Mouse (Mus musculus) midbrain, embryonic 11.5 days (tissue): Measurements from ENCODE around the gene Cyp4f39. TPM values are rescaled to one million over a fixed set of nuclear protein-coding genes. Genes with fewer than 3 reads are reported as not detected.

ENCODE experiments used
- ATAC-seq: fragments of 200-750 bp; cut with Nextera tagmentation; 2 replicates; pipeline ENCODE4 v1.8.0; 2017; ENCODE audit warnings: moderate TSS enrichment, moderate library complexity; ENCODE audit not compliant: low FRiP score
- DNase-seq: peaks from one replicate; pipeline ENCODE4 v3.0.0; 2015; ENCODE audit warnings: low spot score; ENCODE audit errors: missing footprints
- H3K27ac ChIP-seq: fragments of 300-500 bp; sonication (generic); 2 replicates; pipeline ENCODE4 v1.5.1; 2014; ENCODE audit warnings: low read depth, low read length
- H3K27me3 ChIP-seq: fragments of 300-500 bp; sonication (generic); 2 replicates; pipeline ENCODE4 v1.6.1; 2014; ENCODE audit warnings: mild to moderate bottlenecking, low read length, moderate library complexity, mixed read lengths; ENCODE audit not compliant: control insufficient read depth, insufficient read depth
- H3K36me3 ChIP-seq: fragments of 300-500 bp; sonication (generic); 2 replicates; pipeline ENCODE4 v1.6.1; 2014; ENCODE audit warnings: mild to moderate bottlenecking, low read length, moderate library complexity, mixed read lengths; ENCODE audit not compliant: control insufficient read depth, insufficient read depth
- H3K4me1 ChIP-seq: fragments of 300-500 bp; sonication (generic); 2 replicates; pipeline ENCODE4 v1.6.1; 2014; ENCODE audit warnings: low read length; ENCODE audit not compliant: control insufficient read depth, insufficient read depth
- H3K4me2 ChIP-seq: fragments of 300-500 bp; sonication (generic); 2 replicates; pipeline ENCODE4 v1.6.1; 2014; ENCODE audit warnings: mild to moderate bottlenecking, moderate library complexity
- H3K4me3 ChIP-seq: fragments of 300-500 bp; sonication (generic); 2 replicates; pipeline ENCODE4 v1.5.1; 2014; ENCODE audit warnings: low read depth, low read length
- H3K9ac ChIP-seq: fragments of 300-500 bp; sonication (generic); 2 replicates; pipeline ENCODE4 v1.6.1; 2014; ENCODE audit warnings: low read length
- H3K9me3 ChIP-seq: fragments of 300-500 bp; sonication (generic); 2 replicates; pipeline ENCODE4 v1.6.1; 2016; ENCODE audit warnings: low read length; ENCODE audit not compliant: control insufficient read depth
- WGBS: fragments of 180-500 bp; shearing (Covaris S2); extraction: QIAGEN DNeasy Blood & Tissue Kit; methylation state at CpG from one replicate; pipeline ENCODE4 v1.1.7; 2014; 5-methylcytosine and 5-hydroxymethylcytosine counted together
- polyA plus RNA-seq: library from polyadenylated mRNA; unstranded; fragments of >200 nt; fragmentation: Nextera tagmentation; extraction: Ambion mirVana; gene quantifications from 2 replicates; pipeline ENCODE4 v1.2.1, GENCODE M21; 2014

Cyp4f39 gene
- polyA plus RNA-seq, result 0.26 and 0.42 TPM in 2 replicates

DNA sequence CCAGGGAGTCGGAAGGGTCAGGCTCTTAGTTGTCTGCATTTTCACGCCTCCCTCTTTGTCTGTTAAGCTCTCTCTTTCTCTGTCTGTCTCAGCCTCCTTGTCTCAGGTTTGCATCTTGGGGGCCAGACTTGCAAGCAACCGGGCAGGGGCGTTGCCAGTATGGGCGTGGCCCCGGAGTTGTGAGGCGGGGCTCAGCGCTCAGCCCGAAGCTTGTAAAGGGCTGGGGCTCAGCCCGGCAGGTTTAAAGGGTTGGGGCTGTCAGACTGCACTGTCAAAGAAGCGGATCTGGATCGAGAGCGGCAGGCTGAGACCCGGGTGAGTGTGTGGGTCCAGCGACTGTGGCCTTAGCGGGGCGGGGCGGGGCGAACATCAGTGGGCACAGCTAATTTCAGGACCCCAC lies at the start of gene Cyp4f39:
Cyp4f39 (plus strand) TSS at position 242 of the 400 bp plus-strand sequence.
- peak within 1 kb of the TSS; percentile 37; the same call in 1 of the 2 replicates for H3K9ac ChIP-seq
- 0 out of 2 replicates have a peak, but pooled peaks have one; percentile 61 for ATAC-seq
- no peaks in the 10 kb centered on the region for H3K36me3 ChIP-seq
- H3K4me1 ChIP-seq, result peaks cover 5% of the 10 kb centered on the region; the same call in 1 of the 2 replicates
- peak within 1 kb of the TSS; percentile 27 for H3K4me3 ChIP-seq
- H3K27ac ChIP-seq, result no peak within 1 kb of the TSS
- DNase-seq, result peak; percentile 93
- H3K4me2 ChIP-seq, result peak within 1 kb of the TSS; percentile 58
- no peaks in the 10 kb centered on the region for H3K27me3 ChIP-seq
- under 1% methylated on average over 18 of the region's 19 CpGs for WGBS
- no peaks in the 10 kb centered on the region; the same call in 1 of the 2 replicates for H3K9me3 ChIP-seq

DNA sequence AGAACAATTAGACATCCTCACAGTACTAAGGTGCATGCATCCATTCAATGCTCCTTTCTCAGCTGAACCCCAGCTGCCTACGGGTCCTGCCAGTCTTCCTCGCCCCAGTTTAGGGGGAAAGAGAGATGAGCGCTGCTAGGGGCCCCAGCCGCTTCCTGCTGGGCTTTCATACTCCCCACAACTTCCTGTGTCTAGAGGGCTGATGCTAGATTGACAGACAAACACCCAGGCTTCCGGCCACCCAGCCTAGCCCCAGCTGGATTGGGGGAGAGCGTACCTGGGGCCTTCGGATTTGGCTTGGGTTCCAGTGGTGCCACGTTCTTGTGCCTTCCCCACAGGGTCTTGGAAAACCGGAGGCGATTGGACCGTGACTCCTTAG lies 49.8 kb upstream of the Cyp4f39 start:
- Histone ChIP-seq H3K4me1 (no peaks in the 10 kb centered on the region), H3K36me3 (no peaks in the 10 kb centered on the region), H3K4me2 (no peak overlapping the region), H3K4me3 (no peak overlapping the region), H3K9me3 (no peaks in the 10 kb centered on the region), H3K27ac (no peak overlapping the region), H3K27me3 (peaks cover 5% of the 10 kb centered on the region), H3K9ac (no peak overlapping the region)
- 77% methylated on average over 11 of the region's 11 CpGs for WGBS
- ATAC-seq (no peak), DNase-seq (no peak)

DNA sequence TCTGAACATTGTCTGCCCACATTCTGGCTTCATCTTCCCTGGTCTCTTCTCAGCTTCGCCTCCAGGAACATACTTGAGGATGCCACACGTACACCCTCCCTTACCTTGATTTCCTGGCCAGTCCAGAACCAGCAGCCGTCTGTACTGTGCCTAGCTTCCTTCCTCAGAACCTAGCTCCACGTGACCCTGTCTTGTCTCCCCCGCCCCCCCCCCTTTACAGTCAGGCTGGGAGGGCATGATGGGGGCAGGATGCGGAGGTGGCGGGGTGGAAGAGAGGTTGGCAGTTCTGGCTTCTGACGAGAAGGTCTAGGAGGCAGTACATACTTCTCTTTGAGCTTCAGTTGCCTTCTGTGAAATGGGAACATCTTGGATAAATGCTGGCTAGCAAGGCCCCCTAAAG lies 49.1 kb upstream of the Cyp4f39 start, which contains the start of gene Rasal3:
Rasal3 (minus strand) TSS at position 167 of the 400 bp plus-strand sequence.
- no peak for ATAC-seq
- no peak within 1 kb of the TSS for H3K4me3 ChIP-seq
- DNase-seq, result no peak
- H3K9ac ChIP-seq, result no peak within 1 kb of the TSS
- no peak within 1 kb of the TSS for H3K4me2 ChIP-seq
- WGBS, result 76% methylated on average over 8 of the region's 8 CpGs
- no peak within 1 kb of the TSS for H3K27ac ChIP-seq
- H3K9me3 ChIP-seq, result no peaks in the 10 kb centered on the region
- H3K4me1 ChIP-seq, result no peaks in the 10 kb centered on the region
- no peaks in the 10 kb centered on the region for H3K36me3 ChIP-seq
- H3K27me3 ChIP-seq, result no peaks in the 10 kb centered on the region; the same call in 1 of the 2 replicates

DNA sequence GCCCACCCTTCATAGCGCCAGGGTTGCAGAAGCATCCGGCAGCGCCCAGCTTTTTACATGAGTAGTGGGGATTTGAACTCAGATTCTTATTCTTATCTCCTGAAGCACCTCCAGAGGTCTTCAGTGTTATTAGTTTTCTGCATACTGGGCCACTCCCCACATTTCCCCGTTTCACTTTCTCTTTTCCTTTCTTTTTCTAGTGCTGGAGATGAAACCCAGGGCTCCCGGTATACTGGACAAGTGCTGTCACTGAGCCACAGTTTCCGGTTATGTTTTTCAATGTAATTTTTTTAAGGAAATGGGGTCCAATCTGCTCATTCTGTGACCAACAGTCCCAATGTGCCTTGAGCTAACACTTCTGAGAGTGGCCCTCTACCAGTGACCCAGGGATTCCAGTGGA lies 40.6 kb upstream of the Cyp4f39 start:
- peaks cover 3% of the 10 kb centered on the region; the same call in 1 of the 2 replicates for H3K27me3 ChIP-seq
- no peak overlapping the region for H3K27ac ChIP-seq
- no peaks in the 10 kb centered on the region for H3K36me3 ChIP-seq
- 89% methylated on average over 6 of the region's 6 CpGs for WGBS
- H3K9ac ChIP-seq, result no peak overlapping the region
- no peak for DNase-seq
- no peaks in the 10 kb centered on the region for H3K4me1 ChIP-seq
- H3K9me3 ChIP-seq, result no peaks in the 10 kb centered on the region
- ATAC-seq, result no peak
- H3K4me3 ChIP-seq, result no peak overlapping the region
- H3K4me2 ChIP-seq, result no peak overlapping the region

DNA sequence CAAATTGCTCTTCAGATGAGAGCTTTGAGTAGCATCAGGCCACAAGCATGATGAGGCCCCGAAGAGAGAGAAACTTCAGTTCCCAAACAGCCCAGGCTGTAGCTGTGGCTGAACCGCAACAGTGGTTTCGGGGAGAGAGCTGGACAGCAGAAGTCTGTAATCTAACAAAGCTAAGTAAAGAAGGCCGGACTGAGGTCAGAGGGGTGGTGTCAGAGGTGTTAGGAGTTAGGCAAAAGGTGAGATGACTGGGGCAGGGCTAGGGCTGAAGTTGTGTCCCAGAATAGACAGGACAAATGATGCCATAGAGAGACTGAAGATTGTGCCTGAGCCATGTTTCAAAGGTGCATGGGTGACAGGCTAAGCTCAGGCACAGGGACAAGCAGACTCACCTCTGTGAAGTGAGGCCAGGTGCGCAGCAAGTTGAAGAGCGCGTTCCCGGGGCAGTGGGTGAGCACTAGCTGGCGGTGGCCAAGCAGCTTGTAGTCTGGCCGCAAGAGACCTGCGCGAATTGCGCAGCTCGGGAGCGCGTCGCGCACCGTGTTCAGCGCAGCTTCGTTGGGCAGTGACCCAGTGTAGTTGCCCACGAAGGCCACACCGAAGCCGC lies 37.0 kb upstream of the Cyp4f39 start:
- Histone ChIP-seq H3K27ac (no peak overlapping the region), H3K4me3 (no peak overlapping the region), H3K4me2 (no peak overlapping the region), H3K9me3 (no peaks in the 10 kb centered on the region), H3K27me3 (peaks cover 3% of the 10 kb centered on the region; the same call in 1 of the 2 replicates), H3K4me1 (no peaks in the 10 kb centered on the region), H3K36me3 (no peaks in the 10 kb centered on the region), H3K9ac (no peak overlapping the region)
- DNase-seq (no peak), ATAC-seq (no peak)
- WGBS, result 47% methylated on average over 24 of the region's 24 CpGs

DNA sequence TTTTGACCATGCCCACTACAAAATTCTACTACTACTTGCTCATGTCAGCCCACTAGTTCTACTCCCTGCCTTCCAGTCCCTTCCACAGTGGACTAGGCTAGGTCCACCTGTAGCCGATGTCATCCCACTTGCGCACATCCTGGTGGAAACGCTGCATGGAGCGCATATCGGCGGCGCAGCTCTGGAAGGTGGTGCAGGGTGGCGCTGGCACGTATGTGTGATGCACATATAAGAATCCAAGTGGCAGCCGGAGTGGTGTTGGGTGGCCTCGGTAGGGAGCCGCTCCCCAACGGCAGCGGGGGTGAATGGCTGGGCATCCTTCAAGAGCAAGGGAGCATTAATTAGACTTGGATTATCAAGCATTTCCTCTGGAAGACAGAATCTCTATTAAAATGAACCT lies 35.8 kb upstream of the Cyp4f39 start:
- H3K27ac ChIP-seq, result no peak overlapping the region
- no peaks in the 10 kb centered on the region for H3K9me3 ChIP-seq
- no peak overlapping the region for H3K9ac ChIP-seq
- H3K4me3 ChIP-seq, result no peak overlapping the region
- no peak overlapping the region for H3K4me2 ChIP-seq
- no peak for ATAC-seq
- H3K4me1 ChIP-seq, result no peaks in the 10 kb centered on the region
- 92% methylated on average over 14 of the region's 14 CpGs for WGBS
- peaks cover 3% of the 10 kb centered on the region; the same call in 1 of the 2 replicates for H3K27me3 ChIP-seq
- H3K36me3 ChIP-seq, result no peaks in the 10 kb centered on the region
- DNase-seq, result no peak

DNA sequence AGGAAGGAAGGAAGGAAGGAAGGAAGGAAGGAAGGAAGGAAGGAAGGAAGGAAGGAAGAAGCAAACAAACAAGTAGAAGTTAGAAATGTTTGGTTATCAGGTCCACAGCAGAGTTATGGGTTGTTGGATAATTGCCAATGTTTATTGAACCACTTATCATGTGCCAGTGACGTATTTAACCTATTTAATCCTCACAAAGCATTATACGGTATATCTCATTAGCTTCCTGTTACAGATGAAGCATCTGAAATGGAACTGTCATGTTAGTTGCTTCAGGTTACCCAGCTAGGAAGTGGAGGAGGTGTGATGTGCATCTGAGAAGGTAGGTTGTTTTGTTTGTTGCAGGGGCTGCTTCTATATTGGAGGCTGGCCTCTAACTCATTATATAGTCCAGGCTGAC lies 32.5 kb upstream of the Cyp4f39 start:
- H3K9ac ChIP-seq, result no peak overlapping the region
- ATAC-seq, result no peak
- DNase-seq, result no peak
- no peak overlapping the region for H3K4me2 ChIP-seq
- WGBS, result 73% methylated on average over 2 of the region's 2 CpGs
- peaks cover 3% of the 10 kb centered on the region; the same call in 1 of the 2 replicates for H3K27me3 ChIP-seq
- H3K4me1 ChIP-seq, result no peaks in the 10 kb centered on the region
- no peak overlapping the region for H3K4me3 ChIP-seq
- H3K9me3 ChIP-seq, result no peaks in the 10 kb centered on the region
- no peaks in the 10 kb centered on the region for H3K36me3 ChIP-seq
- H3K27ac ChIP-seq, result no peak overlapping the region

DNA sequence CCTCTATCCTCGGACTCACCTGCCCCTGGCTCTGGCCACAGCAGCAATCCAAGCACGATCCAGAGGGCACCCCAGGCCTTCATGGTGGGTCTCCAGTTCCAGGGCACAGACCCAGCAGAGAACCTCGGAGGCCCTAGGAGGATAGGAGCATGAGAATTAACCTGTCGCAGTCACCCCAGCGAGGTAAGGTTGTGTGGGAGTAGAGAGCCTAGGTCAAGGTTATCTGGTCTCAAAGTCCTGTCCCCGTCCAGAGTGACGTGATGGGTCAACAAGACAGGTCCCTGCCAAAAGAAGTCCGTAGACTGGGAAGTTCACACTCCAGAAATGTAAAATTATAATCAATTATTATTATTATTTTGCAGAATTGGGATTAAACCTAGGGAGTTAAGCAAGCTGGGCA lies 31.7 kb upstream of the Cyp4f39 start:
- peaks cover 1% of the 10 kb centered on the region; the same call in 1 of the 2 replicates for H3K27me3 ChIP-seq
- DNase-seq, result no peak
- no peak overlapping the region for H3K4me2 ChIP-seq
- ATAC-seq, result no peak
- no peak overlapping the region for H3K9ac ChIP-seq
- WGBS, result 84% methylated on average over 8 of the region's 8 CpGs
- H3K36me3 ChIP-seq, result no peaks in the 10 kb centered on the region
- H3K9me3 ChIP-seq, result no peaks in the 10 kb centered on the region
- no peak overlapping the region for H3K4me3 ChIP-seq
- H3K4me1 ChIP-seq, result no peaks in the 10 kb centered on the region
- no peak overlapping the region for H3K27ac ChIP-seq

DNA sequence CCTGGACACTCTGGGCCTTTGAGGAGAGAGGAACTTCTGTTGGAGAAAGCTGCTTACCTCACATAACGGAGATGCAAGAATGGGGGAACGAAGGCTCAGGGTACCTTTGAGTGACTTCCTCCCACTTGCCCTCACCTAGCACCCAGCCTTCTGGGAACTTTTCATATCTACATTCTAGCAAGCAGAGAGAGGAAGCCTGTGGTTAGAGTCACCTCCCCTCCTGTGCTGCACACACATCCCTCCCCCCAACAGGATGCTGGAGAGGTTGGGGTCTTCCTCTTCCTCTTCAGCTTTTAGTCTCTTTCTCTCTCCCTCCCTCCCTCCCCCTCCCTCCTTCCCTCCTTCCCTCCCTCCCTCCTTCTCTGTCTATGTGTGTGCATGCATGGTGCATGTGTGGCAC lies 28.5 kb upstream of the Cyp4f39 start, which contains the start of gene Pglyrp2:
Pglyrp2 (minus strand) TSS at position 134 of the 400 bp plus-strand sequence.
- DNase-seq (no peak), ATAC-seq (no peak)
- H3K4me1 ChIP-seq, result no peaks in the 10 kb centered on the region
- no peaks in the 10 kb centered on the region for H3K27me3 ChIP-seq
- WGBS, result 87% methylated on average over 2 of the region's 2 CpGs
- no peak within 1 kb of the TSS for H3K27ac ChIP-seq
- H3K4me3 ChIP-seq, result no peak within 1 kb of the TSS
- no peaks in the 10 kb centered on the region for H3K36me3 ChIP-seq
- no peak within 1 kb of the TSS for H3K9ac ChIP-seq
- no peak within 1 kb of the TSS for H3K4me2 ChIP-seq
- no peaks in the 10 kb centered on the region for H3K9me3 ChIP-seq
